Mouse (Mus musculus) gastrocnemius, postnatal 10 days (tissue): Measurements from ENCODE around the gene Chp2. TPM values are rescaled to one million over a fixed set of nuclear protein-coding genes. Genes with fewer than 3 reads are reported as not detected.
"Not testable (repeated sequence)": the region's sequence is repeated elsewhere in the genome, so short reads cannot be mapped to it uniquely, and the experiment has no call there.

Source experiments
- DNase-seq: peaks from one replicate; pipeline ENCODE4 v3.0.0; 2021; ENCODE audit warnings: mixed read lengths
- total RNA-seq, 2 experiments: library from RNA; stranded (reverse); gene quantifications; 2 replicates each; pipeline ENCODE4 v1.2.3; 2021

Gene Chp2
- total RNA-seq, 2 experiments from 2014 or later = 5.1 to 6.2 TPM

DNA sequence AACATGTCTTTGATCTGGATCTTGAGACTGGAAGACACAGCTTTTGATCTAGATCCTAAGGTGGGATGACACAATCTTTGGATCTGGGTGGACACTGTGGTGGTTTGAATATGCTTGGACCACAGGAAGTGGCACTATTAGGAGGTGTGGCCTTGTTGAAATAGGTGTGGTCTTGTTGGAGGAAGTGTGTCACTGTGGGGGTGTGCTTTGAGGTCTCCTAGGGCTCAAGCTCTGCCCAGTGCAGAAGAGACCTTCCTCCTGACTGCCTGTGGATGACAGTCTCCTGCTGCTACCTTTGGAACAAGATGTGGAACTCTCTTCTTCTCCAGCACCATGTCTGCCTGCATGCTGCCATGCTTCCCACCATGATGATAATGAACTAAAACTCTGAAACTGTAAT is 23.4 kb downstream of the Chp2 start:
- not testable (repeated sequence) for DNase-seq

DNA sequence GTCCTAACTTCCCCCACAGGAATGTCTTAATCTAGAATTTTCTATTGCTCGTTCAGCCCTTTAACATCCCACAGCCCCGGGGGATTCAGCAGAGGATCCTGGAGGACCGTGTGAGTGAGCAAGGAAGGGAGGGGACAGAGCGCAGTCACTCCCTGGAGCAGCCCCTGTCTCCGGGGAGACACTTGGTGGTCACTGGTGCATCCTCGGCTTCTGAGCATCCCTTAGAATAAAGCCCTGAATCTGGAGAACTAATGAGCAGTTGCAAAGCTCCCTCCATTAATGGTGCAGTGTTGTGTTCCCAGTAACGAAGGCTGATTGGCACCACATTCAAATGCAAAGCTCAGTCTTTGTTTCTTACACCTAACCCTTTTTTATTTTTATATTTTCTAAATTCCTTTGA is 24.9 kb downstream of the Chp2 start:
- DNase-seq = no peak

DNA sequence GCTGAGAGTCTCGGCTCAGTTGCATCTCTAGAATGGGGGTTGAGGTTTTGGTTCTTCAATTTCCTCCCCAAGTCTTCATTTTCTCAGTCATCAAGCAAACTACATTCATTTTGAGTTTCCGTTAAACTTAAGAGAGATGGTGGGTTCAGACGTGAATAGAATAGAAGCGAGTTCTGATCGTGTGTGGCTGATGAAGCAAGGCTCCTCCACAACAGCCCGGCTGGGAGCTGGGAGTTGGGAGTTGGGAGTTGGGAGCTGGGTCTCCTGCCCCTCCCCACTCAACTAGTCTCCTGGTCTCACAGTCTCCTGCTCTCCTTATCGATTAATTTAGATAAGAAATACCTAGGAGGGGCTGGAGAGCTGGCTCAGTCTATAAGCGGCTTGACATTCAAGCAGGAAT is 25.3 kb downstream of the Chp2 start:
- no peak for DNase-seq

DNA sequence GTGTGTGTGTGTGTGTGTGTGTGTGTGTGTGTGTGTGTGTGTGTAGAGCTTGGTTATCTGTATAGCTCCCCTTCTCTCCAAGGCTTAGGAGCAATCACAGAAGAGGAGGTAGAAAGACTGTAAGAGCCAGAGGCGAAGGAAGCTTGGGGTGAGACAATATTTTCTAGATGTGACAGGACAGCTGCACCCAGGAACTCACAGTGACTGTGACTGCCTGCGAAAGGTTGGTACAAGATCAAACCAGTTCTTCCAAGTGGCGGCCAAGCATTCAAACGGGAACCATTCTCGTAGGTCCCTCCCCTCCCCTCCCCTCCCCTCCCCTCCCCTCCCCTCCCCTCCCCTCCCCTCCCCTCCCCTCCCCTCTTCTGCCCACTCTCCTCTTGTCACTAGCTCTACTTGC is 26.7 kb downstream of the Chp2 start:
- no peak for DNase-seq

DNA sequence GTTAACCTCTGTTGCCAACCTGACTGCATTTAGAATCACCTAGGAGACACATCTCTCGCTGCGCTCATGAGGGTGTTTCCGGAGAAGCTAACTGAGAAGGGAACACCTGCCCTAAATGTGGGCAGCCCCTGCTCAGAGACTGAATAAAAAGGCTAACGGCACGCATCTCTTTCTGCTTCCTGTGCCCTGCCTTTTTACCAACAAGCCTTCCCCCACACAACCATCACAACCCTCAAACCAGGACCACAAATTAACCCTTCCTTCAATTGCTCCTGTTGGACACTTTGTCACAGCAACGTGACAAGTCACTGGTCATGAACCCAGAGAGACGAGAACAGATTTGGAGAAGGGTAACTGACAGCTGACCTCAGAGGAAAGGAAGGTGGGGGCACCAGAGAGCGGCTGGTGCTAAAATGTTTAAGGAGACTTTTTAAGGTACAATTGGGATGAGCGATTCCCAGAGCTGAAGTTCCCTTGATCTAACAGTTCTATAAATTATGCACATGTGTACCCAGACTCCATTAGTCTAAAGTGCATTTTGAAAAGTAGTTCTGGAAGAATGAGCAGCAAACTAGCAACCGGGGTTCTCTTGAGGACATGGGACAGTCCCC is 28.1 kb downstream of the Chp2 start:
- no peak for DNase-seq

DNA sequence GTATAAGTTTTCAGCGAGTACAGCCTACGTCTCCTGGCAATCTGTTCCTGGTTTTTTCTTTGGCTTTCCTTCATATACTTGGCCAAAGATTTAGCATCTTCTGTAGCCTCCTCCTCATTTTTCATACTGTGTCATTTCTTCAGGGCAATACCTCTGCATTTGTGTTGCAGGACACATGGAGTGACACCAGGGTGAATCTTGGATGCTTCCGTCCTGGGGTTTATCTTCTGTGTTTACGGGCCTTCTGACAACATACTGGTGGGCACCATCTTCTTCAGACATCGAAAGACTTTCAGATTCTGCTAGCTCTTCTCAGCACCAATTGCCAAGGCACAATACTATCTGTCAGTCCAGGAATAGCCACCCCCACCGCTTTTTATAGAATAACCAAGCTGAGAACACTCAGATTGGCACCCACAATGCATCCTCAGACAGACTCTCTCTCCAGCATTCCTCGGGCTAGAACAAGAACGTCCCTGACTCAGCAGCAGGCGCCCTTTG is 30.1 kb downstream of the Chp2 start:
- DNase-seq = no peak

DNA sequence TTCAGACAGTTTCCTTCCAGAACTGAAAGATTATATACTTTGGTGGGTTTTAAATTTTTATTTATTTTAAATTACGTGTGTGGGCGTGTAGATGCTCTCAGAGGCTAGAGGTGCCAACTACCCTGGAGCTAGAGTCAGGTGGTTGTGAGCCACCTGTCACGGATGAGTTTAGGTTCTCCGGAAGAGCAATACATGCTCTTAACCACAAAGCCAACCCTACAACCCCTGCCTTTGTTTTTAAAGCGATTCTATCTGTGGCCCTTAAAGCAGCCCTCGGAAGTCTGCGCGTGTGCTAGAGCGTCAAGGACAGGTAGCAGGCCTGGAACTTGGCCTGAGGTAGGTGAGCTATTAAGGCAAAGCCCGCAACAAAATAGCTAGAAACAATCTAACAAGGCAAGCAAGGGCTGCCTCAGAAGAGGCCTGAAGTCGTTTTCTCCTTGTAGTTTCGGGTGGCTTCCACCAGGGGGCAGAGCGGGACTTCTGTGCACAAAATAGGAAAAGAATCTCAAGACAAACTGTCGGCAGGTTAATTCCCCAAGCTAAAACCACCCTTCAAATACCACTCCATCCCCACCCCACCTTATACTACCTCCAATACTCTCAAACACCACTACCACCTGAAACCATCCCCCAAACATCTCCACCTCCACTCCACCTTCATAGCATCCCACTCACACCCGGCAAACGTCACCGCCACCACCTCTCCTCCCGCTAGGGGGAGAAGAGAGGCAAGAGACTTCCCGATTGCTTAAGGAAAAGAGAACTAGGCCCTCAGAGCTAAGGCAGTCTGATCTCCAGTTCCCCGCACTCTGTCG is 32.1 kb downstream of the Chp2 start:
- peak; percentile 65 for DNase-seq

DNA sequence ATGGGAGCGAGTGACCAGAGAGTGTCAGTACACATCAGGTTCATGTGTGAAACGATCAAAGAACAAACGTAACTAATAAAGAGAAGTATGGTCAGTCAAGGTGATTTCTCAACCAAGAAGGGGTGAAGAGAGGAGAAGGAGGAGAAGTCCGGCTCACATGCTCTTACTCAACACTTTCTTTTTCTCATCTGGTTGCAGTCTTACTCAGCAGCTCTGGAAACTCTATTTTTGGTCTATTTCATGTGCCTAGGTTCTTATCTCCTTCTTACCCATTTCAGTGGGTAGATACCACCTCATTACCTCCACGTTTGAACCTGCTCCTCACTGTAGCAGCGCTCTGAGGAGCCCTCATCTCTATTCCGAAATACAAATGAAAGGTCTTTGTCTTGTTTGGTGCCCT is 37.4 kb downstream of the Chp2 start:
- DNase-seq = no peak

DNA sequence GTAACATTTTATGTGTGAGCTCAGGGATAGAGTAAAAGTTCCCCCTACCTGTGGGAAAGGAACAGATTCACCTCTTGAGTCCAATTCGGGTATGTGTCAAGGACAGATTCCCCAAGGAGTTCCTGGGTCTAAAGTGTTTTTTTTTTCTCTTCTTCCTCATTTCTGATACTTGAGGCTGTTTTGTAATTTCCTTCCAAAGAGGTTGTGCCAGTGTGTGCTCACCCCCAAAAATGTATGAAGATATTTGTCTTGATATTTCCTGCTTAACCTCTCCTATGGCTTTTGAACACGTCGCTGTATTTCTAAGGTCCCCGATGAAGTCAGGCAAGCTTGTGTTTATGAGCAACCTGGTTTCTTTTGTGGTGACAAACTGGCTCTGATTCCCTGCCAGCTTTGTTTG is 39.2 kb downstream of the Chp2 start:
- DNase-seq = no peak

DNA sequence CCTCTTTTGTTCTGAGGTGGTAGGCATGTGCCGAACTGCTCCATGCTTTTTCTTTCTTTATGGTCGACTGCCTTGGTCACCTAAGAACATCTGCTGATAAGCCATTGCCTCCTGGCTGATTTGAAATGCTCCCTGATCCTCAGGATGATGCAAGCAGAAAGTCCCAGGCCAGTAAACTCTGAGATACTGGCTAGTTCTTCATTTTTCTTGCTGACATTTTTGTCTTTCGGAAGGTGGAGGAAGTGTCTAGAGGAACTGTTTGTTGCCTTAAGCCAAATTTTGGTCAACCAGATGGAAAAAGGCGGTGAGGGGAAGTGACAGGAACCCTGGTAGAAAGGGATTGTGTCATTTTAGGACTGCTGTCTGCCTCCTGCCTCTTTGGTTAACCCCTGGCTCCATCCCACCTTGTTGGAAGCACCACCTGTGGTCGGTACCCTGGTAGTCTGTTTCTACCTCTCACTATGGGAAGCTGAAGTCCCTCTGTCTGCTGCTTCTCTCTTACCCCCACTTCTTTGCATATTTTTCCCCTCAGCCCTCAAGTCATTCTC is 40.8 kb downstream of the Chp2 start:
- no peak for DNase-seq

DNA sequence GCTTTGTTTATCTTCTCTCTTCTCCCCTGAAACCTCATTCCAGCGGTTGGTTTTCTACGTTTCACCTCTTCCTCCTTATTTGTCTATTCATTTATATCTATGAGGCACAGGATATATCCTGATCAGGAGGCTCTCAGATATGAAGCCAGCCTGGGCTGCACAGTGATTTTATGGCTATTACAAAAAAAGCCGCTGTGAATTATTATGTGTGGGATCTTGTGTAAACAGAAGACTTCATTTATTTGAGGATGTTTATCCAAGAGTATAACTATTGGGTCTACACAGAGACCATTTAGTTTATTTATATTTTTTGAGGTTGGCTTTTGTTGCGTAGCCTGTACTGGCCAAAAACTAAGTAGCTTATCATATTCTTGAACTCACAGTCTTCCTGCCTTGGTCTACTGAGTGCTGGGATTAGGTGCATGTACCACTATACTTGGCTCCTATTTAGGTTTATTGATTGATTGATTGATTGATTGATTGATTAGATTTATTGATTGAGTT is 49.7 kb downstream of the Chp2 start:
- no peak for DNase-seq

DNA sequence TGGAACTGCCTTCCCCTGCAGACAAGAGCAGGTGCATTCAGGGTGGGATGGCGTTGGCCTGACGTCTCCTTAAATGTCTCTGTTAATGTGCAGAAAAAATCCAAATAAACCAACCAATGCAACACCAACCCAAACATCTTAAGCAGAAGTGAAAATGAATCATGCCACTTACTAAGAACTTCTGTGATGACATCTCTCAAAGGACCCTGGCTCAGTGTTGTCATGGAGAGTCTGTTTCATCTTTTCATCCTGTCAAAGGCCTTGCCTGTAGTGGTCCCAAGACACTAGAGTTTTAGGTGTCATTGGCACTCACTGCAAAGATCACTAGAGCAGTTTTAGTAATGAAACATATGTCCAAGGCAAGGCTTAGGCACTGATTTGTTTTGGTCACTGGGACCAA is 53.0 kb downstream of the Chp2 start:
- DNase-seq = no peak

Other genes starting within 250 kb of the Chp2 start
- 1 to 10 TPM; 8.2 to 9.9 TPM for gene Cog7, start 237.8 kb upstream of the Chp2 start, total RNA-seq
- 10 to 100 TPM; 21.3 to 27.3 TPM for gene Gga2, start 198.3 kb upstream of the Chp2 start, total RNA-seq
- 10 to 100 TPM; 33.3 to 35.5 TPM for gene Ubfd1, start 152.3 kb upstream of the Chp2 start, total RNA-seq
- 10 to 100 TPM; 11.0 to 11.9 TPM for gene Ears2, start 152.2 kb upstream of the Chp2 start, total RNA-seq
- gene Ndufab1, start 117.6 kb upstream of the Chp2 start, total RNA-seq = 100 to 1,000 TPM; 582 to 686 TPM
- 1 to 10 TPM; 1.4 to 1.6 TPM for gene Palb2, start 86.5 kb upstream of the Chp2 start, total RNA-seq
- 10 to 100 TPM; 32.5 to 32.6 TPM for gene Dctn5, start 86.5 kb upstream of the Chp2 start, total RNA-seq
- 1 to 10 TPM; 6.1 to 8.0 TPM for gene Plk1, start 60.1 kb upstream of the Chp2 start, total RNA-seq
- gene Ern2, start 33.3 kb upstream of the Chp2 start, total RNA-seq = not detected
- gene Prkcb, start 69.3 kb downstream of the Chp2 start, total RNA-seq = 1 to 10 TPM; 2.9 to 4.2 TPM